22 mouse cellular contexts compared by ENCODE assay signal in the genomic region with DNA sequence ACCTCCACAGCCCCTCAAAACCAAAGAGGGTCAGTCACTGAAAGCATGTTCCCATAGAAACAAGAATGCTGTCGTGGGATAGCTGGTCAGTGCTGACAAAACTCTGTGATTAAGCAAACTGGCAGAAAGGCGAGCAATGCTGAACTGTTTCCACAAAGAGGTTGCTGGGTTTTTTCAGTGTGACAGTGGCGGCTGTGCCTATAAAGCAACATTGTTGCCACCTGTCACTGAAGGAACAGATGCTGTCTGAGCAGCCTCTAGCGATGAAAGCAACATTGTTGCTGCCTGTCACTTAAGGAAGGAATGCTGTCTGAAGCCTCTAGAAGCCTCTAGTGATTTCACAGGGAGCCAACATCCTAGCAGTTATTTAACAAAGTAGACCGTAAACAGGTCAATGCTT. TPM values are rescaled to one million over a fixed set of nuclear protein-coding genes. Genes with fewer than 3 reads are reported as not detected.
DNase-seq lines count a peak whose midpoint lies in the region; ATAC-seq and TF ChIP-seq lines count a peak whose summit lies in the region.
"Had no signal": no experiment of that assay in that cellular context is flagged by ENCODE, and none has a peak within 500 bp of the region (broad histone marks: within the 10 kb centered on the region; RNA-seq: fewer than 3 reads in every experiment).

No protein-coding gene starts in this region.

- no peak overlapping the region for H3K4me3 ChIP-seq in cerebellum, adult 2 months (replicated peaks; ENCODE audit: insufficient read depth, low read depth, low read length)
- H3K4me3 ChIP-seq in neural tube, embryonic 11.5 days (ENCODE audit: low read depth, low read length) = no peak overlapping the region
- no peak overlapping the region for H3K4me3 ChIP-seq in limb, embryonic 14.5 days (replicated peaks; ENCODE audit: low read length)
- H3K4me3 ChIP-seq in neural tube, embryonic 12.5 days = no peak overlapping the region

- H3K9ac ChIP-seq in neural tube, embryonic 11.5 days (ENCODE audit: low read length) = no peak overlapping the region
- H3K9ac ChIP-seq in limb, embryonic 14.5 days (ENCODE audit: low read depth, low read length, severe bottlenecking) = no peak overlapping the region
- H3K9ac ChIP-seq in neural tube, embryonic 12.5 days = no peak overlapping the region

- TF ChIP-seq POLR2A in cerebellum, adult 2 months (IDR thresholded peaks at IDR 0.05; ENCODE audit: borderline replicate concordance, insufficient read depth, low read length) = no peak
- TF ChIP-seq POLR2A in limb, embryonic 14.5 days (IDR thresholded peaks at IDR 0.05; ENCODE audit: borderline replicate concordance, extremely low read depth, insufficient read depth, insufficient read length) = no peak

- 11% methylated on average over 5 of the region's 5 CpGs for WGBS in cerebellum, adult 2 months
- WGBS in neural tube, embryonic 11.5 days = 56% methylated on average over 5 of the region's 5 CpGs
- 69% methylated on average over 5 of the region's 5 CpGs for WGBS in limb, embryonic 14.5 days
- WGBS in neural tube, embryonic 12.5 days = 43% methylated on average over 5 of the region's 5 CpGs

- TF ChIP-seq CTCF in cerebellum, adult 2 months (IDR thresholded peaks at IDR 0.05; ENCODE audit: borderline replicate concordance, insufficient read depth, low read depth, low read length) = no peak

- peaks cover 9% of the 10 kb centered on the region; the same call in 1 of the 2 replicates for H3K36me3 ChIP-seq in neural tube, embryonic 11.5 days (ENCODE audit: control insufficient read depth, insufficient read depth, low read length)
- peaks cover 17% of the 10 kb centered on the region for H3K36me3 ChIP-seq in limb, embryonic 14.5 days (ENCODE audit: control insufficient read depth, insufficient read depth, low read length)
- H3K36me3 ChIP-seq in neural tube, embryonic 12.5 days = peaks cover 32% of the 10 kb centered on the region

- no peaks in the 10 kb centered on the region for H3K27me3 ChIP-seq in cerebellum, adult 2 months (ENCODE audit: control insufficient read depth, insufficient read depth, low read length)
- no peaks in the 10 kb centered on the region for H3K27me3 ChIP-seq in neural tube, embryonic 11.5 days (ENCODE audit: control insufficient read depth, insufficient read depth, low read length)
- H3K27me3 ChIP-seq in limb, embryonic 14.5 days (ENCODE audit: control insufficient read depth, insufficient read depth, low read length) = no peaks in the 10 kb centered on the region
- no peaks in the 10 kb centered on the region for H3K27me3 ChIP-seq in neural tube, embryonic 12.5 days (replicated peaks)
- H3K27me3 ChIP-seq: Patski had no signal

- DNase-seq in cerebellum, adult 2 months = no peak
- no peak for DNase-seq in cerebellum, postnatal 14 days
- peak; percentile 34 for DNase-seq in neural tube, embryonic 11.5 days (ENCODE audit: low spot score)
- DNase-seq in neural tube, embryonic 10.5 days (ENCODE audit: extremely low spot score, low spot score) = no peak
- DNase-seq in limb, embryonic 14.5 days (ENCODE audit: low spot score) = peak; percentile 45
- DNase-seq in adrenal gland, adult 8-10 months = no peak
- no peak for DNase-seq in layer of hippocampus, adult 9-11 months
- DNase-seq: cerebellum, adult 9-11 months; liver; lung, adult 2 months; right cerebral cortex, adult 18-20 months had no signal

- ATAC-seq in neural tube, embryonic 11.5 days (ENCODE audit: insufficient read depth, low FRiP score, low TSS enrichment) = no peak
- peak; percentile 61; the same call in 1 of the 2 replicates for ATAC-seq in limb, embryonic 14.5 days (ENCODE audit: low FRiP score, low read depth)
- no peak; the same call in 1 of the 2 replicates for ATAC-seq in neural tube, embryonic 12.5 days (ENCODE audit: low FRiP score, low read depth)
- ATAC-seq: Patski had no signal

- H3K4me2 ChIP-seq in neural tube, embryonic 11.5 days (ENCODE audit: low read depth) = no peak overlapping the region
- no peak overlapping the region for H3K4me2 ChIP-seq in limb, embryonic 14.5 days (replicated peaks; ENCODE audit: low read depth, low read length, severe bottlenecking)
- no peak overlapping the region for H3K4me2 ChIP-seq in neural tube, embryonic 12.5 days (replicated peaks)

- H3K4me1 ChIP-seq in cerebellum, adult 2 months (ENCODE audit: control insufficient read depth, insufficient read depth, low read length) = peaks cover 49% of the 10 kb centered on the region
- peaks cover 25% of the 10 kb centered on the region for H3K4me1 ChIP-seq in neural tube, embryonic 11.5 days (ENCODE audit: control insufficient read depth, insufficient read depth, low read length)
- H3K4me1 ChIP-seq in limb, embryonic 14.5 days (ENCODE audit: control insufficient read depth, insufficient read depth, low read length) = 0 out of 2 replicates have a peak, but pooled peaks cover 3% of the 10 kb centered on the region
- peaks cover 42% of the 10 kb centered on the region for H3K4me1 ChIP-seq in neural tube, embryonic 12.5 days

- H3K9me3 ChIP-seq in neural tube, embryonic 11.5 days (ENCODE audit: control insufficient read depth, low read length) = no peaks in the 10 kb centered on the region
- no peaks in the 10 kb centered on the region for H3K9me3 ChIP-seq in limb, embryonic 14.5 days (ENCODE audit: control insufficient read depth, low read length)
- H3K9me3 ChIP-seq in neural tube, embryonic 12.5 days = no peaks in the 10 kb centered on the region

- H3K27ac ChIP-seq in cerebellum, adult 2 months (ENCODE audit: insufficient read depth, low read length) = peak overlapping the region; percentile 57
- H3K27ac ChIP-seq in neural tube, embryonic 11.5 days (ENCODE audit: low read depth, low read length) = peak overlapping the region; percentile 67; the same call in 1 of the 2 replicates
- H3K27ac ChIP-seq in limb, embryonic 14.5 days (replicated peaks; ENCODE audit: low read depth, low read length) = no peak overlapping the region
- H3K27ac ChIP-seq in neural tube, embryonic 12.5 days = 0 out of 2 replicates have a peak overlapping the region, but pooled peaks have one; percentile 23
- H3K27ac ChIP-seq: kidney, postnatal 0 days; macrophage had no signal

RNA-seq across cellular contexts. Expression of a gene that starts 23.0 kb away (rescaled TPM):
- 23.3 and 27.8 TPM in 2 replicates for polyA plus RNA-seq in cerebellum, adult 2 months (2012; rRNA removed)
- polyA plus RNA-seq in neural tube, embryonic 11.5 days (2014; fragmentation: Nextera tagmentation; extraction: Ambion mirVana) = 138 and 142 TPM in 2 replicates
- 22.4 and 27.8 TPM in 2 replicates for polyA plus RNA-seq in limb, embryonic 14.5 days (2012; rRNA removed)
- 43.2 and 45.8 TPM in 2 replicates for polyA plus RNA-seq in limb, embryonic 14.5 days (2014; fragmentation: Nextera tagmentation; extraction: Ambion mirVana)
- 101 and 105 TPM in 2 replicates for polyA plus RNA-seq in neural tube, embryonic 12.5 days (2016; fragmentation: Nextera tagmentation; extraction: Ambion mirVana)
- 10 to 100 TPM in 1 of 4 experiments, 1 to 10 TPM in 3; 7.1 to 10.2 (median 8.1) TPM for total RNA-seq in adrenal gland, adult 8-10 months (2022)

RNA-seq across cellular contexts. Expression of a gene that starts 41.3 kb away (rescaled TPM):
- not detected in 2 replicates for polyA plus RNA-seq in cerebellum, adult 2 months (2012; rRNA removed)
- not detected in 2 replicates for polyA plus RNA-seq in neural tube, embryonic 11.5 days (2014; fragmentation: Nextera tagmentation; extraction: Ambion mirVana)
- polyA plus RNA-seq in limb, embryonic 14.5 days (2012; rRNA removed) = 0.12 TPM in 1 of 2 replicates, not detected in the other
- polyA plus RNA-seq in limb, embryonic 14.5 days (2014; fragmentation: Nextera tagmentation; extraction: Ambion mirVana) = not detected in 2 replicates
- not detected in 2 replicates for polyA plus RNA-seq in neural tube, embryonic 12.5 days (2016; fragmentation: Nextera tagmentation; extraction: Ambion mirVana)
- not detected for total RNA-seq in adrenal gland, adult 8-10 months (2022)
- total RNA-seq: gastrocnemius, postnatal 4 days; layer of hippocampus, postnatal 14 days had no signal
- polyA plus RNA-seq: embryonic facial prominence, embryonic 11.5 days; heart, embryonic 14.5 days; intestine, embryonic 14.5 days; kidney, postnatal 0 days; lung, adult 2 months; macrophage; Patski; spleen, adult 2 months; urinary bladder, adult 2 months had no signal

RNA-seq across cellular contexts. Expression of a gene that starts 57.5 kb away (rescaled TPM):
- 0.03 and 0.25 TPM in 2 replicates for polyA plus RNA-seq in cerebellum, adult 2 months (2012; rRNA removed)
- 0.04 TPM in 1 of 2 replicates, not detected in the other for polyA plus RNA-seq in neural tube, embryonic 11.5 days (2014; fragmentation: Nextera tagmentation; extraction: Ambion mirVana)
- polyA plus RNA-seq in limb, embryonic 14.5 days (2012; rRNA removed) = 0.01 TPM in 2 replicates
- polyA plus RNA-seq in limb, embryonic 14.5 days (2014; fragmentation: Nextera tagmentation; extraction: Ambion mirVana) = 0.06 TPM in 1 of 2 replicates, not detected in the other
- 0.06 TPM in 1 of 2 replicates, not detected in the other for polyA plus RNA-seq in neural tube, embryonic 12.5 days (2016; fragmentation: Nextera tagmentation; extraction: Ambion mirVana)
- total RNA-seq in adrenal gland, adult 8-10 months (2022) = not detected
- polyA plus RNA-seq: embryonic facial prominence, embryonic 11.5 days; heart, embryonic 14.5 days; kidney, postnatal 0 days; lung, adult 2 months; macrophage; spleen, adult 2 months; urinary bladder, adult 2 months had no signal

RNA-seq across cellular contexts. Expression of a gene that starts 59.4 kb away (rescaled TPM):
- polyA plus RNA-seq in cerebellum, adult 2 months (2012; rRNA removed) = not detected in 2 replicates
- polyA plus RNA-seq in neural tube, embryonic 11.5 days (2014; fragmentation: Nextera tagmentation; extraction: Ambion mirVana) = not detected in 2 replicates
- polyA plus RNA-seq in limb, embryonic 14.5 days (2012; rRNA removed) = 0.04 TPM in 2 replicates
- 0.08 TPM in 1 of 2 replicates, not detected in the other for polyA plus RNA-seq in limb, embryonic 14.5 days (2014; fragmentation: Nextera tagmentation; extraction: Ambion mirVana)
- not detected in 2 replicates for polyA plus RNA-seq in neural tube, embryonic 12.5 days (2016; fragmentation: Nextera tagmentation; extraction: Ambion mirVana)
- total RNA-seq in adrenal gland, adult 8-10 months (2022) = not detected
- polyA plus RNA-seq: embryonic facial prominence, embryonic 11.5 days; heart, embryonic 14.5 days; intestine, embryonic 14.5 days; kidney, postnatal 0 days; lung, adult 2 months; macrophage; Patski; spleen, adult 2 months; urinary bladder, adult 2 months had no signal

Comparison
In these comparisons a context has a peak if more than half of its experiments do, and no peak if none do; other contexts are left out.
1. DNase-seq: peak in neural tube, embryonic 11.5 days (single experiment) and limb, embryonic 14.5 days (single experiment); none in cerebellum, adult 2 months (0 of 2), cerebellum, postnatal 14 days (0 of 2), neural tube, embryonic 10.5 days (single experiment), adrenal gland, adult 8-10 months (single experiment) and layer of hippocampus, adult 9-11 months (single experiment).